Mouse (Mus musculus): Measurements from ENCODE around the gene Brd2.
"Not testable (repeated sequence)": the region's sequence is repeated elsewhere in the genome, so short reads cannot be mapped to it uniquely, and the experiment has no call there.

Gene Brd2

DNA sequence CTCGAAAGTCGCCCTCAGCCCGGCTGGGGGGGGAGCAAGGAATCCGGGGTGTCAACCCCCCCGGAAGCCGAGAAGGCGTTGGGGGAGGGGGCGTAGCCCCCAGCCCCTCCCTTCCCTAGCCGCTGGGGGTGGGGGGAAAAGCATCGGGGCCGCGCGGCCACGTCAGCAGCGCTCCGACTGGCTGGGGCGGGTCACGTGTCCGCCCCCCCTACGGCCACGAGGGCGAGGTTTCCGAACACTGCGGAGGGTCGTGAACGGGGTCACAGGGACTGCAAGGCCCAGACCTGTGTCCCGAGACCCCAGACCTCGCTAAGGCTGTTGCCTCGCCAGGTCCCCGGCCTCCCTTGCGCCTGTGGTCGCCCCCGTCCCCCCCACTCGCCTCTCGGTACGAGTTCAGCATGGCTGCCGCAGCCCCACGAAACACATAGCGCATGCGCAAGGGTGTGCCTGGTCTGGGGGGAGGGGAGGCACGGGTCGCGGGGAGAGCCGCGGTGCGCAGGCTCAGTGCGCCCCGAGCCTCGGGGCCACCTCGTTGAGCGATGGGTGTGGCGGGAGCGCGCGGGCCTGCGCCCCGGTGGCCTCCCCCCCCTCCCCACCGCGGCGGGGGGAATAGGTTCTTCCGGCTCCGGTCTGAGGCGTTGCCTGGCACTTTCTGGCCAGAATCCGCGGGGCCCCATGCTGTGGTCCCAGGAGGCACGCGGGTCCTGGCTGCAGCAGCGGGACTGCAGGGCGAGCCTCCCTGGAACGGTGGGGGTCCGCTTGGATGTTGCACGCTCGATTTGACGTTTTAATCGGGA is at the start of gene Brd2:
Gene Brd2, minus strand, starts transcription at position 447 of the 797 bp plus-strand sequence.
- peak; percentile 97 to 98 for DNase-seq

DNA sequence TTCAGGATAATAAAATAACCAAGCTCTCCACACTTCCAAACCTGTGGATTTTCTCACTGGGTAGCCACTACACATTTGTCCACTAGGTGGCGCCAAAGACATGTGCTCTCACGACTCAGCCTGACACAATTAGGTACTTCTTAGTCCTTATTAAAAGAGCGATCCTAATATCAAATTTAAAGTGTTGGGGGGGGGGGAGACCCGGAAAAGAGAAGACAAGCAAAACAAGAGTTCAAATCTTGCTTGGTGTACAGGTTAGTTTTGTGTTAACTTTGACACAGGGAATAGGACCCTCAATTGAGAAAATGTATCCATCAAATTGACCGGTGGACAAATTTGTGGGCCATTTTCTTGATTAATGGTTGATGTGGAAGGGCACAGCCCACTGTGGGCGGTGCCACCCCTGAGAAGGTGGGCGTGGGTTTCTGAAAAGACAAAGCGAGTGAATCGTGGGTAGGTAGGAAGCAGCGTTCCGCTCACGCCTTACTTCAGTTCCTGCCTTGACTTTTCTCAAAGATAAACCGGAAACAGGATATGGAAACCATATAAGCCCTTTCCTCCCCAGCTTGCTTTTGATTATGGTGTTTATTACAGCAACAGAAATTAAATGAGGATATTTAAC is 48.6 kb upstream of the Brd2 start:
- DNase-seq: peak; percentile 74 to 83

GRCm38 (mm10) chr17:34170487-34170876 is 48.0 kb upstream of the Brd2 start:
- no peak for DNase-seq

- peak; percentile 14 to 28 for DNase-seq
Measured at GRCm38 (mm10) chr17:34169279-34169678, 46.8 kb upstream of the Brd2 start.

DNA sequence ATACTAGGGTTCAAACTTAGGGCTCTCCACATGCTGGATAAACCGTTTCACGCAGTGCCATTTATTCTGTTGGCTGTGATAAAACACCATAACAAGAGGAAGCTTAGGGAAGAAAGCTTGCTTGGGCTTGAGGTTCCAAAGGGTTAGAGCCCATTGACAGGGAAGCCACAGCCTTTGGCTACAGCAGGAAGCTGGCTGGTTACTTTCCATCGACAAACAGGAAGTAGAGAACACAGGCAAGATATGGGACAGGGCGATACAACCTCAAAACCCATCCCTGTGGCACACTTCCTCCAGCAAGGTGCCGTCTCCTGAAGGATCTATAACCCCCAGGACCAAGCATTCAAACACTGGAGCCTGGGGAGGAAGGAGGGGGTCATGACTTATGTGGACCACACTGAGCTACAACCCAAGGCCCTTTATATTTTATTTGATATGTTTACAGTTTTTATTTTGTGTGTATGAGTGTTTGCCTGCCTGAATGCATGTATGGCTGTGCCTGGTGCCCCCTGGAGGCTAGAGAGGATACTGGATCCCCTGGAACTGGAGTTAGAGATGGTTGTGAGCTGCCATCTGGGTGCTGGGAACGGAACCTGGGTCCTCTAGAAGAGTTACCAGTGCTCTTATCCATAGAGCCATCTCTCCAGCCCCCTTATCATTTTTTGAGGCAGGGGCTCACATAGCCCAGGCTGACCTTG is 42.7 kb upstream of the Brd2 start:
- no peak for DNase-seq

DNA sequence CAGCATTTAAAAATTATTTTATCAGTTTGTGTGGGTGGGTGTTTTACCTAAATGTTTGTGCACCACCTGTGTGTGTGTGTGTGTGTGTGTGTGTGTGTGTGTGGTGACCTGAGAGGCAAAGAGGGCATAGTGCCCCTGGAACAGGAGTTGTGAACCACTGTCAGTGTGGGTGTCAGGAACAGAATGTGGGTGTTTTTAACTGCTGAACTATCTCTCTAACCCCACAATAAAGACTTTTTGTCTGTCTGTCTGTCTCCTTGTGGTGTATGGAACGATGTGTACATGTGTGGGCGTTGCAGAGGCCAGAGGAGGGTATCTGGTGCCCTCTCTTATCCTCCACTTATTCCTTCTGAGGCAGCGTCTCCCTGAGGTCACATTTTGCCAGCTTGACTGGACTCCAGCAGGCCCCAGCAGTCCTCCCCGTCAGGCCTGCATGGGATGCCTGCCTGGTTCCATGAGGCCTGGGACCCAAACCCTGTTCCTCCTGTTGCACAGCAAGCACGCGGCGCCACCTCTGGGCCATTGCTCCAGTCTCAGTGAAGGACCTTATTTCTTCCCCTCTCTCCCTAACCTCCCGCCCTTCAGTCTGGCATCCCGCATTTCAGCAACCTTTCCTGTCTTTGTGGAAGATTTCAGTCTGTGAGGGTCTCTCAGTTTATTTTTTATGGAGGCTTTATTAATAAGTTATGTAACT is 41.9 kb upstream of the Brd2 start:
- no peak for DNase-seq

GRCm38 (mm10) chr17:34155534-34155933 is 33.1 kb upstream of the Brd2 start:
- DNase-seq: no peak

DNA sequence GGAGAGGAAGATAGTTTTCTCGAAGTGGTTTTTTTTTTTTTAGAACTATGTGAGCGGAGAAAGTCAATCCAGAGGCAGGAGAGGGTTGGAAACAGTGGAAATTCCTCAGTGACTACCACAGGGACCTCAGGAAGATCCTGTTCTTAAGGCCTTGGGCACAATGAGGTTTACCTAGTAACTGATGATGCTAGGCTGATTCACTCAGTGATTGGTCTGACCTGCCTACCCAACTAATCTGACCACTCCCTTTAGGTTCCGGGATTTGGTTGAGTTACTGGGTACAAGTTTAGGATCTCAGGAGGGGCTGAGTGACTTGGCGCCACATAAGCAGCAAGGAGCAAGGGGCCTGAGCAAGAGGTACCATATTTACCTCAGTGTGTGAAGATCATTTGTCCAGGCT is 30.5 kb upstream of the Brd2 start, which contains the start of gene H2-DMb1:
Gene H2-DMb1, plus strand, starts transcription at position 150 of the 400 bp plus-strand sequence.
- no peak for DNase-seq

- DNase-seq: no peak
Measured at GRCm38 (mm10) chr17:34144960-34145371, 22.5 kb upstream of the Brd2 start.

DNA sequence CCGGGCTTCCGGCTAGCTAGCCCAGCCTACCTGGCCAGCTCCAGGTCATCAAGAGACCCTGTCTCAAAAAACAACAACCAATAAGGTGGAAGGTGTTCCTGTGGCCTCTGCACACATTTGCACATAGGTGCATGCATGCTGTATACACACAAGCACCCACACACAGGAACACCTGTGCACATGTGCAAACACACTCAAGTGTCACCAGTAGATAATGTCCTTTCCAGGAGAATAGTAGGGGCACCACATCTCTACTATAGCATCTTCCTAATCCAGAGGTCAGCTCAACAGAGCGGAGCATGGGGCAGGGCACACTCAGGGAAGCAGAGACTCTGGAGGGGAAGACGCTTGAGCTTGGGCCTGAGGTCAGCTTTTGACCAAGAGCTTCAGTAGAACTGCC is 21.8 kb upstream of the Brd2 start:
- not testable (repeated sequence) for DNase-seq

- DNase-seq: no peak
Measured at GRCm38 (mm10) chr17:34143461-34143860, 21.0 kb upstream of the Brd2 start.

GRCm38 (mm10) chr17:34143033-34143432 is 20.6 kb upstream of the Brd2 start, which contains the start of gene H2-DMb2:
Gene H2-DMb2, plus strand, starts transcription at chr17:34143307.
- no peak for DNase-seq

DNA sequence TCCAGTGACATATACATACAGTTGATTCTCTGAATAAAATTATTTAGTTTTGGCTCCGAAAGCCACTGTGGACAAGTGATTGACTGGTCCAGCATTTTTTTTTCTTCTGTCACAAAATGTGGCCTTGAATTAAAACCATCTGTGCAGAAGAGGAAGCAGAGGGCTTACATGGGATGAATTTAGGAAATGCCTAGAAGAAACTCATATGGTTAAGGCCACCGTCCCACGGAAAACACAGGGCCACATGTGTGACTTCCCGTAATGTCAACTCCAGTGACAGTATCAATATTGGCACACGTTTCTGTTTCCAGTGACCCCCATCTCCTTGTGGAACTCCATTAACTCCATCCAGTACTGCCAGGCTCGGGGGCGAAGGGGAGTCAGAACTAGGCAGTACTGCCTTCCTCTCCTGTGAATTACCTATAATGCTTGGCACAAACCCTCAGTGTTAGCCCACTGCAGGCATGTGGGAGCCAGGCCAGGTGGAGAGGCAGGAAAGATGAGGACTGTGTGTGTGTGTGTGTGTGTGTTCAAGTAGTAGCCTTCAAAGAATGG is 20.1 kb upstream of the Brd2 start:
- no peak for DNase-seq

- DNase-seq: no peak
Measured at GRCm38 (mm10) chr17:34141448-34141847, 19.0 kb upstream of the Brd2 start.

GRCm38 (mm10) chr17:34140240-34140639 is 17.8 kb upstream of the Brd2 start:
- DNase-seq: no peak

- no peak for DNase-seq
Measured at GRCm38 (mm10) chr17:34139416-34139815, 17.0 kb upstream of the Brd2 start.

GRCm38 (mm10) chr17:34138655-34139054 is 16.2 kb upstream of the Brd2 start:
- DNase-seq: no peak

DNA sequence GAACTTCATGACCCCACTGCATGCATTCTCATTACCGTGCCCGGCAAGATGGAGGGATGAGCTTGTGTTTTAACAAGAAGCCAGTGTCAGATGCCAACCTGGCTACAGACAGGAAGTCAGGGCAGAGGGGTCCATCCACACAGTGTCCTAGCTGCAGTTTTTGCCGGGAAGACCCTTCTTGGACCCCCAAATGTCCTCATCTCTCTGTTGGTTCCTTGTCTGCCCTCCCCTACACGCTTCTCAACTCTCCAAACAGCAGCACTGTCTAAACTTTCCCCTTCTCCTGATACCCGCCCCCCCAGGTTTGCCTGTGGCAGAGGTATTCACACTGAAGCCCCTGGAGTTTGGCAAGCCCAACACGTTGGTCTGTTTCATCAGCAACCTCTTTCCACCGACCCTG is 15.2 kb upstream of the Brd2 start:
- DNase-seq: no peak

GRCm38 (mm10) chr17:34135297-34136224 is 13.1 kb upstream of the Brd2 start:
- peak; percentile 98 to 99 for DNase-seq

- no peak for DNase-seq
Measured at GRCm38 (mm10) chr17:34134451-34134850, 12.0 kb upstream of the Brd2 start.

DNA sequence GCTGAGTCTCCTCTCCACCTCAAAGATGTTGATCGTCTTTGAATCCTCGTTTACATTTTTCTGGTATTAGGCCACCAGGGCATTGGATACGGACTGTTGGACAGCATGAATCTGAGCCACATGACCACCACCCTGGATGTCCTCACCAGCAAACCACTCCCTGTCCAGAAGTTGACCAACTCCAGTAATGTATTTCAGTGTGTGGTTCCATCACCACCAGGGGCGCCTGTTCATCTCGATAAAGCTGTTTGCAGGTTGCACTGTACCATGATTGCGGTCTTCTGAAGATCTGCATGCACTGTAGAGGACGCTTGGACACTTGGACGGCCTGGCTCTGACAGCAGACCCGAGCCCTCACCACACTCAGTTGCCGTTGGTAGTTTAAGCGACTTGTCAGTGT is 10.9 kb upstream of the Brd2 start:
- DNase-seq: no peak

DNA sequence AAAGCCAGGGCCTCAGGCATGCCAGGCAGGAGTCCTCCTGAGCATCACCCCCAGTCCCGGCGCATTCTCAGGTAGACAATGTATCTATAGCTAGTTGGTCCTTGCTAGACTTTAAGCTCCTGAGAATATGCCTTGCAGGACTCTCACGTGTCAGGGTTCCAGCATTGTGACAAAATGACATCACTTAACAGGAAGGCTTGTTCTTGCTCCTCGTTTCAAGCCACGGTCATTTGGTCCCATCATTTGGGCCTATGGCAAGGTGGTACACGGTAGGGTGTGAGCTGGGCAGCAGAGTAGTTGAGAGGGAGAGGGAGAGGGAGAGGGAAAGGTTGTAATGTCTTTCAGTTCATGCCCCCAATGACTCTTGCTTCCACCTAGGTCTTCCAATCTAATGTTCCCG is 9.5 kb upstream of the Brd2 start:
- DNase-seq: no peak
